Mouse (Mus musculus) neutrophil, adult 65 days (primary cell): ENCODE data around the gene Tsg101. TPM values are rescaled to one million over a fixed set of nuclear protein-coding genes. Genes with fewer than 3 reads are reported as not detected.

Source experiments
- total RNA-seq: library from RNA; stranded (reverse); gene quantifications from 2 replicates; pipeline ENCODE4 v1.2.4, GENCODE M21; 2023

Tsg101 gene
- 50.5 and 59.4 TPM in 2 replicates for total RNA-seq

DNA sequence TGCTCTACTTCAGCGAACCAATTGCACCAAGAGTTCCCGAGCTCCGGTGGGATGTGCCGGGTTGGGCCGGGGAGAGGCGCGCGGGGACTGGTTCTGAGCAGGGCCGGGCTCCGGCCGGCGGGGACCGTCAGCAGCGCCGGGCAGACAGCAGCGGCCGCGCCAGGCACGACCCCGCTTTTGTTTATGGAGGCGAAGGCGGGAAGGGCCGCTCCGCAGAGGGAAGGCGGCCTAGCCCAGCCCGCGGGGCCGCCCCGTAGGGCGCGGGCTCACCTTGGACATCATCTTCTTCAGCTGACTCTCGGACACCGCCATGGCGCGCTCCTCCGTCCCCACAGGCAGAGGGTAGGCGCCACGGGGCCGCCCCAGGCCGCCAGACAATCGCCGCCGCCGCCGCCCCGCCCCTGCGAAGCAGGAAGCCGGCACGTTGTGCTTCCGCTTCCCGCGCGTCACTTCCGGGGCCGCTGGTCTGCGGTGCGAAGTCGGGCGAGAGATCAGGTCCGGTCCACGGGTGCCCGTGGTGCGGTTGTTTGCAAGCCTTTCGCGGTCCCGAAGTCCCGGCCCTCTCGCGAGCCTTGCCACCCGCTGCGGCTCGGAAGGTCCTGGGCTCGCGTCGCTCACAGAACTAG lies at the start of gene Tsg101:
TSS of gene Tsg101 (minus strand) at position 419 of the 626 bp plus-strand sequence.

GRCm38 (mm10) chr7:46957831-46958691 lies 38.3 kb upstream of the Tsg101 start, which contains the start of gene Uevld:
TSS of gene Uevld (minus strand) at chr7:46958527.

DNA sequence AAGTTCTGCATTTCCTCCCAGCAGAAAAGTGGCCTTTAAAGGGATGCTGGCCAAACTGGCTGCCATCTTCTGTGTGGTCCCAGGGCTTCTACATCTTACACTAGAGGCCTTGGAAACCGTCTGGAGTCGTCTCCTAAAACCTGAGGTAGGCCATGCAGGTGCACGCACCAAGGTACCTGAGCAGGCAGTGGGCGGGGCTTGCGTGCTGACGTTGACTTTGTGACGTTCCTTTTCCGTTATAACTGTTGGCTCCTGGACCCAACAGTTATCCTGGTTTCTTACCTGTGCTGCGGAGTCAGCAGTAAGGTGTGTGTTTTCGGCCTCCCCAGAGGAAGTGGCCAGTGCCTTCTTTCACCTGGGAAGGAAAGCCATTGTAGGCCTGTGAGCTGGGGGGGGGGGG lies 58.8 kb downstream of the Tsg101 start, which contains the start of gene Ldhc:
TSS of gene Ldhc (plus strand) at position 208 of the 400 bp plus-strand sequence.

DNA sequence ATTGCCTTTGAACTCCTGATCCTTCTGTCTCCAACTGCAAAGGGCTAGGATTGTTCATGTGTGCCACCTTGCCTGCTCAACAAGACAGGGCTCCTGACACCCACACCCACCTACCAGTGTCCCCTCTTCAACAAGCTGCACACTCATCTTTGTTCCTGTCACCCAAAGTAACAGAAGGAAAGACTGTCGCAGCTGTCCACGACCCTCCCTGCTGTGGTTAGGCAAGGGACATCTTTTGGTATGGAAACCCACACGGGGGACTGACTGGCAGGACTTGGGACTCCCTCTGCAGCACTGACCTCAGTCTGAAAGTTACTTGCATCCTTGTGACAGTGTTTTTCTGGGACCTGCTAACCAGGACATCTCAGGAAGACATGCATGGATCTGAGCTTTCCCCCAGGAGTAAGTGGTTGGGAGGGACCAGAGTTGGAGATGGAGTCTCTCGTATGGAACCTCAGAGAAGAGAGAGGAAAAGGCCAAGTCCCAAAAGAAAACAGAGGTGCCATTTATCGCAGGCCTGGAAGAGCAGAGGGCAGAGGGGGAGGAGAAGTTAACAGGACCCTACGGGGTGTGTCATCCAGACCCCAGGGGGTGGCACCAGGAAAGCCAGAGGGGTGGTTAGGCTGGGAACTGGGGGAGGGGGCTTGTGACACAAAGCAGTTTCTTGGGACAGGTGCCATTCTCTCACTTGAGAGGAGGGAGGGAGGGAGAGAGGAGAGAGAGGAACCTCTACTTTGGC lies 78.8 kb downstream of the Tsg101 start, which contains the start of gene Ldha:
TSS of gene Ldha (plus strand) at position 689 of the 739 bp plus-strand sequence.

Other genes starting within 250 kb of the Tsg101 start
- not detected in 2 replicates for gene Tph1, start 247.4 kb downstream of the Tsg101 start, total RNA-seq
- gene Saal1, start 209.3 kb downstream of the Tsg101 start, total RNA-seq = 6.5 and 8.2 TPM in 2 replicates
- 0.69 and 1.4 TPM in 2 replicates for gene Saa3, start 204.3 kb downstream of the Tsg101 start, total RNA-seq
- gene Saa4, start 187.4 kb downstream of the Tsg101 start, total RNA-seq = not detected in 2 replicates
- not detected in 2 replicates for gene Saa1, start 177.0 kb downstream of the Tsg101 start, total RNA-seq
- gene Saa2, start 168.2 kb downstream of the Tsg101 start, total RNA-seq = not detected in 2 replicates
- gene Hps5, start 123.9 kb downstream of the Tsg101 start, total RNA-seq = 23.7 and 33.6 TPM in 2 replicates
- 45.3 and 56.6 TPM in 2 replicates for gene Gtf2h1, start 123.9 kb downstream of the Tsg101 start, total RNA-seq
- gene Ldha, start 78.5 kb downstream of the Tsg101 start, total RNA-seq = 389 and 441 TPM in 2 replicates
- gene Ldhc, start 58.8 kb downstream of the Tsg101 start, total RNA-seq = 0.60 and 0.75 TPM in 2 replicates
- gene Uevld, start 38.6 kb upstream of the Tsg101 start, total RNA-seq = 9.9 and 11.1 TPM in 2 replicates
- gene Gm9999, start 63.6 kb upstream of the Tsg101 start, total RNA-seq = not detected in 2 replicates
- 81.9 and 83.8 TPM in 2 replicates for gene Spty2d1, start 88.4 kb upstream of the Tsg101 start, total RNA-seq
- 4.5 and 7.0 TPM in 2 replicates for gene Tmem86a, start 130.6 kb upstream of the Tsg101 start, total RNA-seq
- gene Ptpn5, start 213.7 kb upstream of the Tsg101 start, total RNA-seq = not detected in 2 replicates